Mouse (Mus musculus): ENCODE results near the gene Slc51a.

DNA sequence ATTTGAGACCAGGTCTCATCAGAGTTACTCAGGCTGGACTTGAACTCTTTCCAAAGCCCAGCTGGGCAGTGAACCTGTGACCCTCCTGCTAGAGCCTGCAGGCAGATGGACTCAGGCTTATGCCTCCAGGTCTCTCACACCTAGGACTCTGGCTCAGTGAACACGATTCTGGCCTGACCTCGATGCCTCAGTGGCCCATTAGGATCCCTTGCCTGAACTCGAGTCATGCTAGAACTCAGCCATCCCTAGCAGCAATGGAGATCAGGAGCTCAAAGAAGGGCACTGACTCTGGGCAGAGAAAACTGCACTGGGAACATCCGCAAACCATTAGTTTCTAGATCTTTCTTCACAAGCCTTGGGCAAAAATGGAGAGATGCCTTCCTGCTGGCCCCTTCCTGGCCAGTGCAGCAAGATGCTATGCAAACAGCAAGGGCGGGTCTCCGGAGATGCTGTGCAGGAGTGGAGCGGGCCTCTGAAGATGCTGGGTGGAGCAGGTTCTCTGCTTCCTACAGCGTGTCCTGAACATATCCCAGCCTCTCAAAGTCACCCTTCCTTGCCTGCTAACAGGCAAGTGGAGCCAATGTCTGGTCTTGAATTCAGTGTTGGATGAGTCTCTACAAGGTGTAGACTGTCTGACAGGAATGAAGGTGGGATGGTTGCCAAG, 24.3 kb upstream of the Slc51a start:
- TF ChIP-seq EP300 (IDR thresholded peaks at IDR 0.05; ENCODE audit: low read depth), result no peak
- no peak for TF ChIP-seq CTCF (IDR thresholded peaks at IDR 0.05; ENCODE audit: low read depth)
